Mouse (Mus musculus): ENCODE results near the gene 4930550C14Rik. TPM values are rescaled to one million over a fixed set of nuclear protein-coding genes. Genes with fewer than 3 reads are reported as not detected.

The 4930550C14Rik gene
- polyA plus RNA-seq (2017; shearing (Covaris generic)): 0.76 TPM

DNA sequence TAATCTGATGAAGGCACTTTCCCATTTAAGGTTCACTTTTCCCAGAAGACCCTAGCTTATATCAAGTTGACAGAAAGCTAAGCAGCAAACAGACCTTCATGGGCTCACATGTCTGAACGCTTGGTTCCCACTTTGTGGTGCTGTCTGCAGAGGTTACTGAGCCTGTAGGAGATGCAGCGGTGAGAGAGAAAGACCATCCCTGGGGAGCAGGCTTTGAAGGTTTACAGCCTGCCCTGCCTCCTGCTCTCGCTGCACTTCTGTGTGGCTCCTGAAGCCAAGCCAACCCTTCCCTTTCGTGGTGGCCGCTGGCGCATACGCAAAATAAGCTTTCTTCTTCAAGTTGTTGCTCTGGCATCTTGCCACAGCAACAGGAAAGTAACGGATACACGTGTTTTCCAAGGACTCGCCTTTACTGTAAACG is at the start of gene 4930550C14Rik:
TSS of gene 4930550C14Rik (plus strand) at position 35 of the 421 bp plus-strand sequence.

DNA sequence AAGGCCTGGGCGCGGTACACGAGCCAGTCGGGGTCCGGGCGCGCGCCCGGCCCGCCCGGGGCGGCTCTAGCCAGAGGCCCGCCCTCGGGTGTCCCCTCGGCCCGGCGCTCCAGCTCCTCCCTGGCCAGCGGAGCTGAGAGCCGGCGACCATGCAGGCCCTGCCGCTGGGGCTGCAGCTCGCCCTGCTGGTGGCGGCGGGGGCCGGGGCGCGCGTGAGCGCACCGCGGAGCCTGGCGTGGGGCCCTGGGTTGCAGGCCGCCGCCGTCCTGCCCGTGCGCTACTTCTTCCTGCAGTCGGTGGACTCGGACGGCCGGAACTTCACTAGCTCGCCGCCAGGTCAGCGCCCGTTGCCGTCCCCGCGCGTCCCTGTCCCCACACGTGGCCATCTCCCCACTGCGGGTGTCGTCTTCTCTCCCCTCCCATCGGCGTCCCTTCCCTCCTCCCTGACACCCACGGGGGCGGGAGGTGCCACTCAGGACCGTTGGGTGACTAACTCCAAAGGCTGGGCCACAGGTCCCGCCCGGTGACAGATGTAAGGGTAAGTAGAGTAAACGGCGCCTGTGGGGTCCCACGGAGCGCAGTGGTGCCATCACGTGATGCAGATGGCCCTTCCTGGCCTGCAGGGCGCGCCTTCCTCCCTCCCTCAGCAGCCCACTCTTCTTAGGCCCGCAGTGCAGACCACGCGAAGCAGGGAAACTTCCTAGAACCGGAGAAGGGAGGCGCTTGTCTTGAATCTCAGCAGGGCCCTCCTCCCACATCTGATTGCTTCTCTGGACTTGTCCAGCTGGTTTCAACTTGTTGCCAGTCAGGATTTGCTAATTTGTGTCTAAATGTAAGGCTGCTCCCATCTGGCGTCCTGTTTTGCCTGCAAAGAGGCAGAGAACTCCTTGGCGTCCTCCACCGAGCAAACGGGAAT is 17.9 kb upstream of the 4930550C14Rik start, which contains the start of gene Kdelc2:
TSS of gene Kdelc2 (plus strand) at position 75 of the 916 bp plus-strand sequence.

Other genes with a start within 250 kb of the 4930550C14Rik start
- 56.9 TPM for gene Ddx10, start 154.3 kb upstream of the 4930550C14Rik start, polyA plus RNA-seq (2017; shearing (Covaris generic))
- gene Exph5, start 100.7 kb upstream of the 4930550C14Rik start, polyA plus RNA-seq (2017; shearing (Covaris generic)): 0.95 TPM
- gene Kdelc2, start 18.3 kb upstream of the 4930550C14Rik start, polyA plus RNA-seq (2017; shearing (Covaris generic)): 3.2 TPM
- gene Atm, start 134.4 kb downstream of the 4930550C14Rik start, polyA plus RNA-seq (2017; shearing (Covaris generic)): 41.2 TPM
- gene Npat, start 134.7 kb downstream of the 4930550C14Rik start, polyA plus RNA-seq (2017; shearing (Covaris generic)): 23.8 TPM
- gene Acat1, start 208.1 kb downstream of the 4930550C14Rik start, polyA plus RNA-seq (2017; shearing (Covaris generic)): 81.8 TPM

Data from inflammation-experienced regulatory T-cells, adult 16 weeks (primary cell).